Mouse (Mus musculus) testis, adult 2 months (tissue): ENCODE measurements around the gene Rcc1l.

Experiments
- CTCF ChIP-seq: fragments of 200-500 bp; IDR thresholded peaks from 2 replicates; pipeline ENCODE4 v1.5.1; 2012; ENCODE audit warnings: low read depth, mild to moderate bottlenecking, inconsistent platforms, low read length, moderate library complexity; ENCODE audit not compliant: control insufficient read depth, insufficient read depth, insufficient replicate concordance
- POLR2A ChIP-seq: fragments of 200-500 bp; IDR thresholded peaks from 2 replicates; pipeline ENCODE4 v1.6.1; 2012; ENCODE audit warnings: low read depth, mild to moderate bottlenecking, inconsistent platforms, low read length, moderate library complexity; ENCODE audit not compliant: control insufficient read depth

- TF ChIP-seq POLR2A (no peak), CTCF (peak; percentile 94)
Observed at GRCm38 (mm10) chr5:134186961-134187731, 10.6 kb upstream of the Rcc1l start.
